Mouse (Mus musculus) embryo, embryonic 11.5 days (tissue): Measurements from ENCODE around the gene Lpar1.

ENCODE experiments used
- DNase-seq: peaks from one replicate; pipeline ENCODE4 v3.0.0-alpha.2; 2012; ENCODE audit warnings: low read depth, low spot score

Lpar1 gene

GRCm38 (mm10) chr4:58448825-58449224 is 104.9 kb downstream of the Lpar1 start:
- DNase-seq = no peak

GRCm38 (mm10) chr4:58447841-58448240 is 105.9 kb downstream of the Lpar1 start:
- no peak for DNase-seq

- no peak for DNase-seq
These were observed 107.9 kb downstream of the Lpar1 start for GRCm38 (mm10) chr4:58445846-58446245.

- DNase-seq = no peak
These were observed 111.4 kb downstream of the Lpar1 start for GRCm38 (mm10) chr4:58442338-58442737.

- no peak for DNase-seq
These were observed 115.0 kb downstream of the Lpar1 start for GRCm38 (mm10) chr4:58438654-58439053.

GRCm38 (mm10) chr4:58437271-58437670 is 116.4 kb downstream of the Lpar1 start:
- DNase-seq = no peak

GRCm38 (mm10) chr4:58423276-58423930 is 130.3 kb downstream of the Lpar1 start:
- no peak for DNase-seq

- no peak for DNase-seq
These were observed 134.5 kb downstream of the Lpar1 start for GRCm38 (mm10) chr4:58419225-58419624.

- no peak for DNase-seq
These were observed 136.4 kb downstream of the Lpar1 start for GRCm38 (mm10) chr4:58417319-58417718.

GRCm38 (mm10) chr4:58415537-58415936 is 138.2 kb downstream of the Lpar1 start:
- DNase-seq = no peak

GRCm38 (mm10) chr4:58413188-58414185 is 140.2 kb downstream of the Lpar1 start:
- DNase-seq = no peak

GRCm38 (mm10) chr4:58401973-58402501 is 151.7 kb downstream of the Lpar1 start:
- DNase-seq = no peak

- DNase-seq = no peak
These were observed 152.8 kb downstream of the Lpar1 start for GRCm38 (mm10) chr4:58400861-58401341.
